Mouse (Mus musculus) kidney, adult 2 months (tissue): ENCODE data around the gene Fzr1. TPM values are rescaled to one million over a fixed set of nuclear protein-coding genes. Genes with fewer than 3 reads are reported as not detected.

Experiments
- DNase-seq: peaks from one replicate; pipeline ENCODE4 v3.0.0; 2021
- H3K27ac ChIP-seq: fragments of 200-500 bp; 2 replicates; pipeline ENCODE4 v1.5.1; 2012; ENCODE audit warnings: low read depth, low read length, control low read depth, inconsistent platforms; ENCODE audit not compliant: insufficient read depth
- H3K27me3 ChIP-seq: fragments of 200-500 bp; replicated peaks from 2 replicates; pipeline ENCODE4 v1.6.1; 2012; ENCODE audit warnings: mild to moderate bottlenecking, moderate library complexity, low read length, inconsistent platforms; ENCODE audit not compliant: control insufficient read depth, insufficient read depth
- H3K36me3 ChIP-seq: fragments of 200-500 bp; 2 replicates; pipeline ENCODE4 v1.6.1; 2012; ENCODE audit warnings: mild to moderate bottlenecking, moderate library complexity, low read length, inconsistent platforms; ENCODE audit not compliant: control insufficient read depth, insufficient read depth
- H3K4me1 ChIP-seq: fragments of 200-500 bp; 2 replicates; pipeline ENCODE4 v1.6.1; 2011; ENCODE audit warnings: low read length; ENCODE audit not compliant: control insufficient read depth, insufficient read depth
- H3K4me3 ChIP-seq: fragments of 200-500 bp; 2 replicates; pipeline ENCODE4 v1.5.1; 2011; ENCODE audit warnings: mild to moderate bottlenecking, low read depth, low read length, control low read depth; ENCODE audit not compliant: insufficient read depth
- CTCF ChIP-seq: fragments of 200-500 bp; conservative IDR thresholded peaks from 2 replicates; pipeline ENCODE4 v1.5.1; 2011; ENCODE audit warnings: low read depth, mild to moderate bottlenecking, control low read depth, low read length, moderate library complexity, mixed read lengths; ENCODE audit not compliant: insufficient read depth, insufficient read length
- POLR2A ChIP-seq: fragments of 200-500 bp; IDR thresholded peaks from one replicate; pipeline ENCODE4 v1.6.1; 2011; ENCODE audit warnings: low read depth, low read length, control low read depth
- WGBS: fragments of 180-500 bp; shearing (Covaris S2); methylation state at CpG from one replicate; pipeline ENCODE4 v1.1.7; 2018; 5-methylcytosine and 5-hydroxymethylcytosine counted together
- polyA plus RNA-seq: library from polyadenylated mRNA; depleted of rRNA; stranded (reverse); fragments of >200 nt; gene quantifications from 2 replicates; pipeline ENCODE4 v1.2.3, GENCODE M21; 2012

The Fzr1 gene
- polyA plus RNA-seq, 1 experiment, result 41.1 TPM

GRCm38 (mm10) chr10:81350351-81351063 lies 27.8 kb downstream of the Fzr1 start, which contains the start of gene Hmg20b:
Gene Hmg20b (minus strand): TSS chr10:81350480.
- DNase-seq, result peak; percentile 100
- H3K27me3 ChIP-seq, result no peaks in the 10 kb centered on the region
- peak within 1 kb of the TSS; percentile 85 for H3K27ac ChIP-seq
- H3K4me1 ChIP-seq, result peaks cover 10% of the 10 kb centered on the region; the same call in 1 of the 2 replicates
- under 1% methylated on average over 54 of the region's 54 CpGs for WGBS
- TF ChIP-seq POLR2A (no peak), CTCF (peak; percentile 87)
- H3K36me3 ChIP-seq, result no peaks in the 10 kb centered on the region
- H3K4me3 ChIP-seq, result peak within 1 kb of the TSS; percentile 95

GRCm38 (mm10) chr10:81349961-81350350 lies 28.4 kb downstream of the Fzr1 start:
- peak overlapping the region; percentile 62 for H3K27ac ChIP-seq
- H3K27me3 ChIP-seq, result no peaks in the 10 kb centered on the region
- no peak for DNase-seq
- TF ChIP-seq POLR2A (no peak), CTCF (no peak)
- H3K4me3 ChIP-seq, result peak overlapping the region; percentile 95
- H3K36me3 ChIP-seq, result no peaks in the 10 kb centered on the region
- under 1% methylated on average over 29 of the region's 29 CpGs for WGBS
- H3K4me1 ChIP-seq, result peaks cover 10% of the 10 kb centered on the region; the same call in 1 of the 2 replicates

GRCm38 (mm10) chr10:81349146-81349545 lies 29.2 kb downstream of the Fzr1 start:
- no peak overlapping the region for H3K27ac ChIP-seq
- DNase-seq, result peak; percentile 82

GRCm38 (mm10) chr10:81346453-81347067 lies 31.8 kb downstream of the Fzr1 start:
- Histone ChIP-seq H3K27me3 (no peaks in the 10 kb centered on the region), H3K4me1 (peaks cover 10% of the 10 kb centered on the region; the same call in 1 of the 2 replicates), H3K27ac (0 out of 2 replicates have a peak overlapping the region, but pooled peaks have one; percentile 6), H3K4me3 (peak overlapping the region; percentile 20; the same call in 1 of the 2 replicates), H3K36me3 (no peaks in the 10 kb centered on the region)
- TF ChIP-seq CTCF, result no peak; the same call in 1 of the 2 replicates
- peak; percentile 39 for TF ChIP-seq POLR2A
- peak; percentile 87 for DNase-seq
- WGBS, result 22% methylated on average over 55 of the region's 55 CpGs

More at GRCm38 (mm10) chr10:81349146-81349545, 29.2 kb downstream of the Fzr1 start:
- H3K27me3 ChIP-seq, result no peaks in the 10 kb centered on the region
- peaks cover 10% of the 10 kb centered on the region; the same call in 1 of the 2 replicates for H3K4me1 ChIP-seq
- no peak for TF ChIP-seq POLR2A
- no peak for TF ChIP-seq CTCF
- peak overlapping the region; percentile 95 for H3K4me3 ChIP-seq
- no peaks in the 10 kb centered on the region for H3K36me3 ChIP-seq
- 9% methylated on average over 12 of the region's 12 CpGs for WGBS

- Histone ChIP-seq H3K36me3 (no peaks in the 10 kb centered on the region), H3K27ac (no peak overlapping the region), H3K27me3 (no peaks in the 10 kb centered on the region), H3K4me3 (no peak overlapping the region), H3K4me1 (peaks cover 10% of the 10 kb centered on the region; the same call in 1 of the 2 replicates)
- 69% methylated on average over 4 of the region's 4 CpGs for WGBS
- TF ChIP-seq POLR2A (no peak), CTCF (no peak)
- DNase-seq, result no peak
These were observed 33.2 kb downstream of the Fzr1 start for GRCm38 (mm10) chr10:81345162-81345534.

- H3K4me1 ChIP-seq, result peaks cover 8% of the 10 kb centered on the region; the same call in 1 of the 2 replicates
- no peaks in the 10 kb centered on the region for H3K27me3 ChIP-seq
- no peak overlapping the region for H3K4me3 ChIP-seq
- peak; percentile 49 for DNase-seq
- H3K36me3 ChIP-seq, result no peaks in the 10 kb centered on the region
- TF ChIP-seq CTCF (0 out of 2 replicates have a peak, but pooled peaks have one; percentile 9), POLR2A (no peak)
- 39% methylated on average over 8 of the region's 8 CpGs for whole genome bisulfite sequencing
- no peak overlapping the region for H3K27ac ChIP-seq
These were observed 33.7 kb downstream of the Fzr1 start for GRCm38 (mm10) chr10:81344421-81345161.
